Mouse (Mus musculus) liver, embryonic 14.5 days (tissue): ENCODE measurements around the gene Rasgef1b.

Experiments used
- CTCF ChIP-seq: IDR thresholded peaks from 2 replicates; pipeline ENCODE4 v1.5.1; 2016; ENCODE audit warnings: antibody characterized with exemption, low read depth, control low read depth
- EP300 ChIP-seq: IDR thresholded peaks from 2 replicates; pipeline ENCODE4 v1.6.1; 2016; ENCODE audit warnings: antibody characterized with exemption, low read depth

GRCm38 (mm10) chr5:99214400-99214799, 514.5 kb downstream of the Rasgef1b start:
- no peak for TF ChIP-seq CTCF
- TF ChIP-seq EP300: no peak
